ENCODE assay signal across 11 mouse cellular contexts in genomic region chr2:59780240-59780639, GRCm38 (mm10).
"Had no signal": no experiment of that assay in that cellular context is flagged by ENCODE, and none has a peak within 500 bp of the region (broad histone marks: within the 10 kb centered on the region; RNA-seq: fewer than 3 reads in every experiment).

No protein-coding gene starts in this region.

- DNase-seq: kidney, adult 8-10 months; kidney, postnatal 4 days; left cerebral cortex, postnatal 4 days; lung, adult 18-20 months; thymus, adult 2 months; thymus, postnatal 25 days had no signal

- H3K9ac ChIP-seq: limb, embryonic 13.5 days; liver, embryonic 14.5 days; midbrain, embryonic 13.5 days; neural tube, embryonic 15.5 days had no signal

- H3K27ac ChIP-seq: layer of hippocampus, adult 2 months; liver, embryonic 14.5 days; midbrain, embryonic 13.5 days; neural tube, embryonic 15.5 days had no signal

- ATAC-seq: midbrain, embryonic 13.5 days had no signal

- H3K9me3 ChIP-seq: limb, embryonic 13.5 days; midbrain, embryonic 13.5 days; neural tube, embryonic 15.5 days had no signal

- H3K4me2 ChIP-seq: limb, embryonic 13.5 days; midbrain, embryonic 13.5 days; neural tube, embryonic 15.5 days had no signal

- H3K4me3 ChIP-seq: layer of hippocampus, adult 2 months; limb, embryonic 13.5 days; midbrain, embryonic 13.5 days; neural tube, embryonic 15.5 days had no signal

- H3K36me3 ChIP-seq: midbrain, embryonic 13.5 days; neural tube, embryonic 15.5 days had no signal

- H3K27me3 ChIP-seq: limb, embryonic 13.5 days; neural tube, embryonic 15.5 days had no signal
